Mouse (Mus musculus) testis, adult 10 weeks (tissue): ENCODE measurements around the gene Olfr618. TPM values are rescaled to one million over a fixed set of nuclear protein-coding genes. Genes with fewer than 3 reads are reported as not detected.

Experiments
- polyA plus RNA-seq: library from polyadenylated mRNA; stranded (reverse); fragments of 350-450 nt; fragmentation: Illumina TruSeq; extraction: RNeasy Lipid Tissue Mini Kit (QIAGEN cat#74804); gene quantifications from one replicate; pipeline ENCODE4 v1.2.3, GENCODE M21; 2014; ENCODE audit warnings: low read depth, low replicate concordance

Olfr618 gene
- polyA plus RNA-seq, result not detected

DNA sequence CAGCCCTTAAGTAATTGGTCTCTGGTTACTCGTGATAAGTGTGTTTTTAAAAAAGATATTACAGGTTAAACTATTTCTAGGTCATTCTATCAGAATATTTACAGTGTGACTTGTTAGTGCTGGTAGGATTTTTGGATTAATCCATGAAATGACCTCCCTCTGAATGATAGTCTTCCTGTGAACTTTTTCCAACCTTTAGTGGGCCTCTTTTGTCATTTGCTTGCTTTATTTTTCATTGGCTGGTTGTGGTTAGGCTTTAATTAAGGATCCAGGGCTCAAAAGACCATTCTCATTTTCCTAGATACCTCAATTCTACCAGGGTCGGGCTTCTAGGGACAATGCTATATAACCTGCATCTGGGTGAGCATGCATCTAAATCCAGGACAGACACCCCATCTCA is at the start of gene Olfr618:
Gene Olfr618 (plus strand): TSS at position 301 of the 400 bp plus-strand sequence.

DNA sequence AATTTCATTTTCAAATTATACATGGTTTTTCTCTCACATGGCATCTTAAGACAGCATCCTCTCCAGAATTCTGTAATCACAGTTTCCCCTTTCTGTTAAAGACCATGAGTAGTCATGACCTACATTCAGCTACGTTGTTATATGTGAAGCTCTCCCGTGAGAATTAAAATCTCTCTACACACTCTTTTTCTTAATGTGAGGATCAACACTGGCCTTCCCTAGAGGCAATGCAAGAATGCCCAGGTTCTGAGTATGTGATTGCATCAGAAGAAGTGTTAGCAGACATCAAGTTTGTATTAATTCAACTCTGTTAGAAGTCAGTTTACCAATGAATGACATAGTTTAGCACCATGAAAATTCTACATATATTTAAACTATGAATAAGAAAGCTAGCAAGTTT is 47.3 kb upstream of the Olfr618 start, which contains the start of gene Olfr612:
Gene Olfr612 (minus strand): TSS at position 101 of the 400 bp plus-strand sequence.

DNA sequence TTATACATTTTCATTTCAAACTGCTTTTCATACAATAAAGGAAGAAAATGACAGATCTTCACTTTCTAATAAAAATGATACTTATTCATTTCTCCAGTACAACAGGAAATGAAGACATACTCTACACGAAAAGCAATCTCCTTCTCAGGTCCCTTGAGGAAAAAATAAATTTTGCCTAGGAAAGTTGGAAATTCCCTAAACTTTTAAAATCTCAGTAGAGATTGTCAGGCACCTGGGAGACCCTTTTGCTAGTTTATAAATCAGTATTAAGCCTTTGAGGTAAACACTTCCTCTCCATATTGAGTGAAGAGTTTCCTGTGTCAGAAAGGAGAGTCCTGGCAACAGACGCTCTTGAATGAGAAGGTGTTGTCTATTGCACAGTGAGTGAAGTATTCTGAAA is 42.1 kb upstream of the Olfr618 start, which contains the start of gene Olfr613:
Gene Olfr613 (plus strand): TSS at position 301 of the 400 bp plus-strand sequence.

DNA sequence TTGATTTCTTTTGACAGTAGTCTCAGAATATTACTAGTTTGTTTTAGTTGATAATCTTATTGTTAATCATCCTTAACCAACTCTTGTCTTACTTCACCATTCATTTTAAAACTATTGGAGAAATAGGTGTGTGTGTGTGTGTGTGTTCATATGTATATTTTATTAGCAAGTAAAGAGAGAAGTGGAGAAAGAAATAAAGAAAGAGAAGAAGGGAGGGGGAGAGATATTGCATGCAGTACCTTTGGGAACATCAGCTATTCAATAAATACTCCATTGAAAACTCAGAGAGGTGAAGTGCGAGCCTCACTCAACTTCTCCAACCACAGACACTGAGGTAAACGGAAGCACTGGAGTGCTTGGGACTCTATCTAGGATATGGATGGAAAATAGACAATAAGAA is 34.1 kb upstream of the Olfr618 start, which contains the start of gene Olfr615:
Gene Olfr615 (plus strand): TSS at position 301 of the 400 bp plus-strand sequence.

DNA sequence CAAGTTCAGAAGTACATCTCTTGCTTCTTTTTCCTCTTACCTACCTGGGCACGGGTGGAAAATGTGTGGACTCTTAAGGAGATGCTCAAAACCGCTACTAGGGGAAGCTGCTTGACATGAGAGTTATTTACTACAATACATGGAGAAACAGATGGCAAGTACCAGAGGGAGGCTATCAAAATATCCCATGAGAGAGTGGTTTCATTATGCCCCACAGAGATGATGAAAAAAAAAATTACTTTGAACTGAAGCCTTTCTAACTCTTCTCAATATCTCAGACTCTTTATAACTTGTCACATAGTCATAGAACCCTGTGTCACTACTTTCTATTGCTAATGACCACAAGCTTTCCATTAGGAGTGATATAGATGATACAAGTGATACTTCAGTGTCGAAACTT is 20.9 kb upstream of the Olfr618 start, which contains the start of gene Olfr616:
Gene Olfr616 (minus strand): TSS at position 101 of the 400 bp plus-strand sequence.

DNA sequence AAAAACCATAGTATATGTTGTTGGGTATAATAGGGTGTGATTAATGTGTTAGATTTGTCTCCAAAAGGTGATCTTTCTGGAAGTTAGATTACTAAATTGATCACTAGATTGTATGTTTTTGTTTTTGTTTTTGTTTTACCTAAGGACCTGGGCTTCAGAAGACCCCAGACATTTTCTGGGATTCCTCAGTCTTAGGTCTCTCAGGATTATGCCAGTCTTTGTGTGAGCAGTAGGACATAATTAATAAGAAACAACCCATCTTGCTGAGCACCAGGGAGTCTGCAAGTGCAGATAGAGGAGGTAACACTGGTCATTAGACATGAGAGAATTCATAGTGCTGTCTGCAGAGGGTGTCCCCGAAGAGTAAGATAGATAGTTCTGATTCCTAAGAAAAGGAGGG is 17.1 kb upstream of the Olfr618 start, which contains the start of gene Olfr617:
Gene Olfr617 (plus strand): TSS at position 301 of the 400 bp plus-strand sequence.

DNA sequence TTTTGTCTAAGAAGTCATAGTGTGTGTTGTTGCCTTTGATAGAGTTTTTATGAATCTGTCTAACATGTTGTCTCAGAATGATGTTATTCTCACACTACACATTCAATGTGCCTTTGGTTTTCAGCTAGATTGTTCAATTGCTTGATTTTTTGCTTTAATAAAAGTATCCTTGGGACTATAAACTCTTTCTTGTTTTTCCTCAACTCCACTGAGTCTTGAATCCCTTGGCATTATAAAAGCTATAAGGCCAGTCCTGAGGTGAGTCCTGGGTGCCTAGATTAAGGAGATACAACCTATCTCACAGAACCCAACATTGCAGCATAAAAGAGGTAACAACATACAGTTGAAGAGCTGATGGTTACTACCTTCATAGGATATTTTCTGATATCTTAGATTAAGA is 10.4 kb downstream of the Olfr618 start, which contains the start of gene Olfr619:
Gene Olfr619 (plus strand): TSS at position 301 of the 400 bp plus-strand sequence.

DNA sequence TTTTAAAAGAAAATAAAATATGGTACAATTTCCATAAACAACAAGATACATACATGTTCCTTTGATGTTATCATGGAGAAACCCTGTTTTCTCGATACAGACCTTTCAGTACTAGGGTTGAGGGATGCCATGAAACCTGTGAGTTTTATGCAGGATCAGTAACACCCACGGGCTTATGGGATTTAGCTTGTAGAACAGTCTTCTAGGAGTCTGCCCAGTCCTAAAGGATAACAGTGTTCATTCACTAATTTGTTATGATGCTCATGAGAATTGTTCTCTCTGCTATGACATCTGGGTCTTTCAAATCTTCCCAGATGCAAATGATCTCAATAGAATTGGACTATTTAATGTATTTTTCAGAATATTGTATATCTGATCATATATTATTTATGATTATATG is 22.5 kb downstream of the Olfr618 start, which contains the start of gene Olfr620:
Gene Olfr620 (minus strand): TSS at position 101 of the 400 bp plus-strand sequence.

DNA sequence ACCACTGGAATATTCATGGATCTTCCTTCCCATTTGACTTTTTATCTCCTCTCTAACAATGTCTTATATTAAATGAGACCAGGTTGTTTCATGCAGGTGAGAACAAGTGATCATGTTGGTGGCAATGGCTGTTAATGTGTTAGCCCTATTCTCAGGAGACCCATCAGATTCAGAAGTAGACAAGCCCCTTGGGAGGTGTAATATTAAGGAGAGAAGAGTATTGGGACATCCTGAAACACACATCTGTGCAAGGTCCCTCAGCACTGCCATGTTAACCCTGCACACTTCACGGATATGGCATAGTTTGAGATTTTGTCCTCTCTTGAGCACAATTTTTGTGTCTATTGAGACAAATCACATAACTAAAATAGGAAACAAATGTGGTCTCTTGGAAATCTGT is 52.7 kb downstream of the Olfr618 start, which contains the start of gene Olfr622:
Gene Olfr622 (minus strand): TSS at position 101 of the 400 bp plus-strand sequence.

Other genes with a start within 250 kb of the Olfr618 start
- gene Olfr600, start 240.4 kb upstream of the Olfr618 start, polyA plus RNA-seq, result not detected
- not detected for gene Olfr601, start 227.4 kb upstream of the Olfr618 start, polyA plus RNA-seq
- gene Olfr603, start 203.9 kb upstream of the Olfr618 start, polyA plus RNA-seq, result not detected
- gene Usp17lc, start 175.0 kb upstream of the Olfr618 start, polyA plus RNA-seq, result not detected
- gene Olfr605, start 144.7 kb upstream of the Olfr618 start, polyA plus RNA-seq, result not detected
- gene Olfr606, start 141.1 kb upstream of the Olfr618 start, polyA plus RNA-seq, result not detected
- not detected for gene Olfr607, start 126.0 kb upstream of the Olfr618 start, polyA plus RNA-seq
- gene Olfr608, start 120.2 kb upstream of the Olfr618 start, polyA plus RNA-seq, result not detected
- not detected for gene Olfr609, start 92.0 kb upstream of the Olfr618 start, polyA plus RNA-seq
- not detected for gene Olfr610, start 78.0 kb upstream of the Olfr618 start, polyA plus RNA-seq
- not detected for gene Olfr611, start 69.3 kb upstream of the Olfr618 start, polyA plus RNA-seq
- gene Olfr612, start 47.4 kb upstream of the Olfr618 start, polyA plus RNA-seq, result not detected
- gene Olfr613, start 42.0 kb upstream of the Olfr618 start, polyA plus RNA-seq, result not detected
- gene Olfr615, start 34.0 kb upstream of the Olfr618 start, polyA plus RNA-seq, result not detected
- 0.38 TPM for gene Olfr616, start 21.0 kb upstream of the Olfr618 start, polyA plus RNA-seq
- not detected for gene Olfr617, start 17.0 kb upstream of the Olfr618 start, polyA plus RNA-seq
- not detected for gene Olfr619, start 10.5 kb downstream of the Olfr618 start, polyA plus RNA-seq
- gene Olfr620, start 22.4 kb downstream of the Olfr618 start, polyA plus RNA-seq, result not detected
- gene Olfr622, start 52.6 kb downstream of the Olfr618 start, polyA plus RNA-seq, result not detected
- gene Olfr623, start 73.6 kb downstream of the Olfr618 start, polyA plus RNA-seq, result not detected
- 0.06 TPM for gene Olfr624, start 81.1 kb downstream of the Olfr618 start, polyA plus RNA-seq
- gene Olfr625-ps1, start 92.6 kb downstream of the Olfr618 start, polyA plus RNA-seq, result not detected
- gene Olfr243, start 124.6 kb downstream of the Olfr618 start, polyA plus RNA-seq, result not detected
- not detected for gene Olfr628, start 140.3 kb downstream of the Olfr618 start, polyA plus RNA-seq
- gene Olfr629, start 154.8 kb downstream of the Olfr618 start, polyA plus RNA-seq, result not detected
- gene Olfr630, start 167.2 kb downstream of the Olfr618 start, polyA plus RNA-seq, result not detected
- gene Olfr69, start 181.5 kb downstream of the Olfr618 start, polyA plus RNA-seq, result not detected
- not detected for gene Olfr68, start 189.6 kb downstream of the Olfr618 start, polyA plus RNA-seq
- not detected for gene Olfr67, start 201.7 kb downstream of the Olfr618 start, polyA plus RNA-seq
- 0.62 TPM for gene Hbb-bt, start 223.9 kb downstream of the Olfr618 start, polyA plus RNA-seq
- gene Hbb-bs, start 238.0 kb downstream of the Olfr618 start, polyA plus RNA-seq, result 9.6 TPM